In genomic region chr1:4582534-4582933, GRCm38 (mm10) we compare ENCODE assay signal across 28 mouse cellular contexts.
"Had no signal": no experiment of that assay in that cellular context is flagged by ENCODE, and none has a peak within 500 bp of the region (broad histone marks: within the 10 kb centered on the region; RNA-seq: fewer than 3 reads in every experiment).

No protein-coding gene starts in this region.

- H3K4me2 ChIP-seq: heart, embryonic 11.5 days; heart, embryonic 12.5 days; heart, embryonic 13.5 days; heart, embryonic 15.5 days; hindbrain, embryonic 12.5 days; hindbrain, embryonic 13.5 days; hindbrain, embryonic 14.5 days; hindbrain, embryonic 15.5 days; intestine, embryonic 15.5 days had no signal

- DNase-seq: heart, adult 2 months; heart, postnatal 10 days; heart, postnatal 36 days; heart, postnatal 4 days; kidney, adult 11 months; kidney, adult 18-20 months; kidney, postnatal 10 days; layer of hippocampus, adult 9-11 months; layer of hippocampus, postnatal 36 days had no signal

- H3K4me3 ChIP-seq: heart, adult 2 months; heart, embryonic 10.5 days; heart, embryonic 12.5 days; heart, embryonic 13.5 days; heart, embryonic 15.5 days; hindbrain, embryonic 10.5 days; hindbrain, embryonic 12.5 days; hindbrain, embryonic 13.5 days; hindbrain, embryonic 15.5 days; intestine, embryonic 15.5 days; layer of hippocampus, adult 2 months; left cerebral cortex, adult 2 months had no signal

- H3K9ac ChIP-seq: heart, embryonic 12.5 days; heart, embryonic 13.5 days; heart, embryonic 15.5 days; hindbrain, embryonic 12.5 days; hindbrain, embryonic 13.5 days; hindbrain, embryonic 14.5 days; hindbrain, embryonic 15.5 days; intestine, embryonic 15.5 days had no signal

- H3K9me3 ChIP-seq: heart, embryonic 10.5 days; heart, embryonic 12.5 days; heart, embryonic 13.5 days; heart, embryonic 15.5 days; hindbrain, embryonic 10.5 days; hindbrain, embryonic 12.5 days; hindbrain, embryonic 13.5 days; hindbrain, embryonic 15.5 days; intestine, embryonic 15.5 days had no signal

- H3K4me1 ChIP-seq: heart, embryonic 10.5 days; heart, embryonic 12.5 days; heart, embryonic 13.5 days; heart, embryonic 15.5 days; hindbrain, embryonic 10.5 days; hindbrain, embryonic 12.5 days; hindbrain, embryonic 13.5 days; hindbrain, embryonic 15.5 days; intestine, embryonic 15.5 days had no signal

- H3K36me3 ChIP-seq: heart, embryonic 10.5 days; heart, embryonic 12.5 days; heart, embryonic 13.5 days; heart, embryonic 15.5 days; hindbrain, embryonic 10.5 days; hindbrain, embryonic 12.5 days; hindbrain, embryonic 13.5 days; hindbrain, embryonic 15.5 days; intestine, embryonic 15.5 days had no signal

- ATAC-seq: hindbrain, embryonic 16.5 days; hindbrain, postnatal 0 days; inflammation-experienced regulatory T-cells, adult 6 months; intestine, embryonic 15.5 days; intestine, embryonic 16.5 days; intestine, postnatal 0 days had no signal

- H3K27me3 ChIP-seq: heart, embryonic 12.5 days; heart, embryonic 13.5 days; heart, embryonic 15.5 days; hindbrain, embryonic 12.5 days; hindbrain, embryonic 13.5 days; hindbrain, embryonic 15.5 days; intestine, embryonic 15.5 days had no signal

- H3K27ac ChIP-seq: heart, adult 2 months; heart, embryonic 10.5 days; heart, embryonic 13.5 days; heart, embryonic 15.5 days; hindbrain, embryonic 10.5 days; hindbrain, embryonic 12.5 days; hindbrain, embryonic 13.5 days; hindbrain, embryonic 14.5 days; hindbrain, embryonic 15.5 days; hindbrain, postnatal 0 days; intestine, embryonic 15.5 days; kidney, postnatal 0 days; layer of hippocampus, adult 2 months; left cerebral cortex, adult 2 months had no signal
